Mouse (Mus musculus) kidney, adult 2 months (tissue): ENCODE results near the gene Spock3.

Source experiments
- CTCF ChIP-seq: fragments of 200-500 bp; conservative IDR thresholded peaks from 2 replicates; pipeline ENCODE4 v1.5.1; 2011; ENCODE audit warnings: low read depth, mild to moderate bottlenecking, control low read depth, low read length, moderate library complexity, mixed read lengths; ENCODE audit not compliant: insufficient read depth, insufficient read length
- POLR2A ChIP-seq: fragments of 200-500 bp; IDR thresholded peaks from one replicate; pipeline ENCODE4 v1.6.1; 2011; ENCODE audit warnings: low read depth, low read length, control low read depth

DNA sequence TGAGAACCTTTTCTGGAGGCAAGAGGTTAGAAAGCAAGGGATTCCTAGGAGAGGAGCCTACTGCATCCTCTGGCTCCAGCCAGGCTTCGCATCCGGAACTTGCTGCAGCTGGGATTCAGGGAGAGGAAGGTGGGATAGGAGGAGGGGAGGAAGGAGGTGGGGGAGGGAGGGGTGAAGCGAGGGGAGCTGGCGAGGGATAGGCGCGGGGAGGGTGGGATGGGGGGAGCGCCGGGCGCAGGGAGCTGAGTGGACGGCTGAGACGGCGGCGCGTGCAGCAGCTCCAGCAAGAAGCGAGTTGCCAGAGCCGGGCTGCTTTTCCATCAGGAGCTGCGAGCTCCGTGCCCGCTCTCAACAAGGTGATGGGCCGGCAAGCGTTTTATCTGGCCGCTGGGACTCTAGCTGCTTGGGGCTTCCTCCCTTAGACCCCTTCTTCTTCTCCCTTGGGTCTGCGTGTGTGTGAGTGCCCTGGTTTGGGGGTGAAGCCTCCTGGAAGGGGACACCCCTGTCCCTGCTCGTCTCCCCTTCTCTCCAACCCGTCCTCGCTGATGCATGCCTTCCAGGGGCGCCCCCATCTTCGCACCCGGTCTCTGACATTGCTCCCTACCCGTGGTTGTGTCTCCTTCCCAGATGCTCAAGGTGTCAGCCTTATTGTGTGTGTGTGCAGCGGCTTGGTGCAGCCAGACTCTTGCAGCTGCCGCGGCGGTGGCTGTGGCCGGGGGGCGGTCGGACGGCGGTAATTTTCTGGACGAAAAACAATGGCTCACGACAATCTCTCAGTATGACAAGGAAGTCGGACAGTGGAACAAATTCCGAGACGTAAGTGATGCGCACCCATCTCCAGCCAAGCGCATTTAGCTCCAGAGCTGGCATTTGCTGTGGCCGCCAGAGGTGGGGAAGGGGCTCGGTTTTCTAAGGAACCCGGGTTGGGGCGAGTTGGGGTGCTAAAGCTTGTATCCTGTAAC, 645 bp downstream of the Spock3 start:
- no peak for TF ChIP-seq POLR2A
- no peak for TF ChIP-seq CTCF
